Mouse (Mus musculus) megakaryocyte-erythroid progenitor cell, adult 5-6 weeks (primary cell): ENCODE results near the gene Grap2. TPM values are rescaled to one million over a fixed set of nuclear protein-coding genes. Genes with fewer than 3 reads are reported as not detected.

Experiments used
- ATAC-seq: replicated peaks from 2 replicates; pipeline ENCODE4 v1.8.0; 2016; ENCODE audit warnings: mild to moderate bottlenecking, inconsistent platforms; ENCODE audit not compliant: severe bottlenecking, poor library complexity, low FRiP score, low TSS enrichment
- total RNA-seq, 2 experiments: library from RNA; stranded (forward) in 1 of 2; stranded (reverse) in 1 of 2; fragments of 200-1000, 215-1000 nt in 1 of 2; fragments of >200 nt in 1 of 2; fragmentation: Nextera tagmentation in 1 of 2; gene quantifications; 2 replicates each; pipeline ENCODE4 v1.2.3; 2014 to 2017

Gene Grap2
- total RNA-seq (2014; fragmentation: Nextera tagmentation) (2.0 and 7.1 TPM in 2 replicates), total RNA-seq (2017) (1.1 and 7.0 TPM in 2 replicates)

GRCm38 (mm10) chr15:80572291-80572690 lies at the start of gene Grap2:
TSS of gene Grap2 (plus strand) at chr15:80572594.
- peak; percentile 63; the same call in 1 of the 2 replicates for ATAC-seq

- no peak for ATAC-seq
Observed at GRCm38 (mm10) chr15:80529955-80530869, 42.2 kb upstream of the Grap2 start.

GRCm38 (mm10) chr15:80531026-80531425 lies 41.4 kb upstream of the Grap2 start:
- ATAC-seq: peak; percentile 39

GRCm38 (mm10) chr15:80532281-80533072 lies 39.9 kb upstream of the Grap2 start:
- peak; percentile 90 for ATAC-seq

- ATAC-seq: no peak
Observed at GRCm38 (mm10) chr15:80533274-80533673, 39.1 kb upstream of the Grap2 start.

GRCm38 (mm10) chr15:80536051-80536450 lies 36.3 kb upstream of the Grap2 start:
- ATAC-seq: no peak

- no peak for ATAC-seq
Observed at GRCm38 (mm10) chr15:80538075-80538474, 34.3 kb upstream of the Grap2 start.

GRCm38 (mm10) chr15:80538671-80539340 lies 33.6 kb upstream of the Grap2 start:
- no peak for ATAC-seq

- ATAC-seq: peak; percentile 71; the same call in 1 of the 2 replicates
Observed at GRCm38 (mm10) chr15:80544115-80544514, 28.3 kb upstream of the Grap2 start.

- ATAC-seq: no peak
Observed at GRCm38 (mm10) chr15:80545430-80545829, 27.0 kb upstream of the Grap2 start.

- no peak for ATAC-seq
Observed at GRCm38 (mm10) chr15:80554860-80555822, 17.3 kb upstream of the Grap2 start.

GRCm38 (mm10) chr15:80556021-80556420 lies 16.4 kb upstream of the Grap2 start:
- no peak for ATAC-seq

- no peak for ATAC-seq
Observed at GRCm38 (mm10) chr15:80557745-80558144, 14.6 kb upstream of the Grap2 start.

GRCm38 (mm10) chr15:80559534-80559933 lies 12.9 kb upstream of the Grap2 start:
- ATAC-seq: no peak

GRCm38 (mm10) chr15:80559978-80560377 lies 12.4 kb upstream of the Grap2 start:
- ATAC-seq: no peak

- no peak for ATAC-seq
Observed at GRCm38 (mm10) chr15:80560646-80561580, 11.5 kb upstream of the Grap2 start.

- ATAC-seq: no peak
Observed at GRCm38 (mm10) chr15:80562446-80562845, 9.9 kb upstream of the Grap2 start.
